Mouse (Mus musculus) stomach, embryonic 14.5 days (tissue): ENCODE results near the gene Gm39115. TPM values are rescaled to one million over a fixed set of nuclear protein-coding genes. Genes with fewer than 3 reads are reported as not detected.
"Not testable (repeated sequence)": the region's sequence is repeated elsewhere in the genome, so short reads cannot be mapped to it uniquely, and the experiment has no call there.

ENCODE experiments used
- ATAC-seq: fragments of 200-750 bp; cut with Nextera tagmentation; 2 replicates; pipeline ENCODE4 v1.8.0; 2017; ENCODE audit warnings: low read depth, moderate TSS enrichment; ENCODE audit not compliant: insufficient number of reproducible peaks, insufficient read depth, low FRiP score
- H3K27ac ChIP-seq: fragments of 300-500 bp; sonication (generic); 2 replicates; pipeline ENCODE4 v1.5.1; 2014; ENCODE audit warnings: mild to moderate bottlenecking, low read length, moderate library complexity, mixed read lengths
- H3K27me3 ChIP-seq: fragments of 300-500 bp; sonication (generic); 2 replicates; pipeline ENCODE4 v1.6.1; 2014; ENCODE audit warnings: low read length, control low read depth, mixed read lengths; ENCODE audit not compliant: control insufficient read depth, insufficient read depth
- H3K36me3 ChIP-seq: fragments of 300-500 bp; sonication (generic); 2 replicates; pipeline ENCODE4 v1.6.1; 2014; ENCODE audit warnings: mild to moderate bottlenecking, control low read depth, low read length, moderate library complexity, mixed read lengths; ENCODE audit not compliant: control insufficient read depth, insufficient read depth
- H3K4me1 ChIP-seq: fragments of 300-500 bp; sonication (generic); 2 replicates; pipeline ENCODE4 v1.6.1; 2014; ENCODE audit warnings: low read length, control low read depth, mixed read lengths; ENCODE audit not compliant: control insufficient read depth, insufficient read depth
- H3K4me2 ChIP-seq: fragments of 300-500 bp; sonication (generic); replicated peaks from 2 replicates; pipeline ENCODE4 v1.6.1; 2014; ENCODE audit warnings: low read depth, low read length, control low read depth
- H3K4me3 ChIP-seq: fragments of 300-500 bp; sonication (generic); 2 replicates; pipeline ENCODE4 v1.5.1; 2014; ENCODE audit warnings: low read depth, low read length, control low read depth
- H3K9ac ChIP-seq: fragments of 300-500 bp; sonication (generic); replicated peaks from 2 replicates; pipeline ENCODE4 v1.6.1; 2014; ENCODE audit warnings: low read depth, mild to moderate bottlenecking, control low read depth, low read length, moderate library complexity, mixed read lengths
- H3K9me3 ChIP-seq: fragments of 300-500 bp; sonication (generic); 2 replicates; pipeline ENCODE4 v1.6.1; 2016; ENCODE audit warnings: low read depth, low read length, control low read depth; ENCODE audit not compliant: control insufficient read depth
- WGBS: fragments of 180-500 bp; shearing (Covaris S2); extraction: QIAGEN DNeasy Blood & Tissue Kit; methylation state at CpG from one replicate; pipeline ENCODE4 v1.1.7; 2014; 5-methylcytosine and 5-hydroxymethylcytosine counted together
- polyA plus RNA-seq: library from polyadenylated mRNA; unstranded; fragments of >200 nt; fragmentation: Nextera tagmentation; extraction: Ambion mirVana; gene quantifications from 2 replicates; pipeline ENCODE4 v1.2.1, GENCODE M21; 2014

Gm39115 gene
- polyA plus RNA-seq, 1 experiment from 2014 or later, result not detected

DNA sequence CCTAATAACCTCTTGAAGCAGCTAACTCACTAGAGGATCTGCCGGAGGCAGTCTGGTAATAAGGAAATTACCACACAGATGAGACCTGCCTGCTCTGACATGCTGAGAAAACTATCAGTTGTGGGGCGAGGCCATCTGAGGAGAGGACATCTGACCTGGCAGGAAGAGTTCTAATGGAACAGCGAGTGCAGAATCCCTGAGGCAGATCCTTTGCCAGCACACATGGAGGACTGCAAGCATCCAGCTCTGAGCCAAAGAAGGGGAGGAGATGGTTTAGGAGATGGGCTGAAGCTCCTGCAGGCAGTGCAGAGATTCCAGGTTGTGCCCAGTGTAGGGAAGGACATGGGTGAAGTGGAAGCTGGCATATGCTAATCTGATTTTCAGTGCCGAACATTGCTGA lies 16.4 kb upstream of the Gm39115 start:
- Histone ChIP-seq H3K4me1 (no peaks in the 10 kb centered on the region), H3K4me3 (no peak overlapping the region), H3K27me3 (no peaks in the 10 kb centered on the region), H3K9ac (no peak overlapping the region), H3K36me3 (no peaks in the 10 kb centered on the region), H3K4me2 (no peak overlapping the region), H3K27ac (no peak overlapping the region), H3K9me3 (no peaks in the 10 kb centered on the region)
- ATAC-seq, result no peak
- 76% methylated on average over 4 of the region's 4 CpGs for WGBS

DNA sequence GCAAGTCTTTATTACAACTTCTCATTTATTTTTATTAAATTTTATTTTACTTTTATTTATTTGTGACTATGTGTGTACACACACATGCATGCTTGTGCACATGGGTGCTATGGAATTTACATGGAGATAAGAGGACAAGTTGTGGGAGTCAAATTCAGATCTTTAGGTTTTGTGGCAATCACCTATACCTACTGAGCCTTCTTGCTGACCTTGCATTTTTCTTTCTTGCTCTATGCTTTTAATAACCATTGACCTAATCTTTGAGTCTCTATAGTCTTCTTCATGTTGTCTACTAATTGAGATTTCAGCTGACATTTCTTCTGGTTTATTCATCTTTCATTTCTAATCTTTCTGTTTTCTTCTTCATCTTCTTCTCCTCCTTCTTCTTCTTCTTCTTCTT lies 12.8 kb upstream of the Gm39115 start:
- H3K4me1 ChIP-seq, result no peaks in the 10 kb centered on the region
- H3K9ac ChIP-seq, result no peak overlapping the region
- H3K36me3 ChIP-seq, result no peaks in the 10 kb centered on the region
- no peaks in the 10 kb centered on the region for H3K9me3 ChIP-seq
- no peaks in the 10 kb centered on the region for H3K27me3 ChIP-seq
- no peak for ATAC-seq
- H3K4me3 ChIP-seq, result no peak overlapping the region
- H3K4me2 ChIP-seq, result no peak overlapping the region
- no peak overlapping the region for H3K27ac ChIP-seq

GRCm38 (mm10) chr7:142146033-142146432 lies 10.2 kb upstream of the Gm39115 start:
- H3K27ac ChIP-seq, result no peak overlapping the region
- WGBS, result 0% methylated on average over 1 of the region's 1 CpGs
- no peak overlapping the region for H3K4me2 ChIP-seq
- no peak overlapping the region for H3K9ac ChIP-seq
- H3K4me1 ChIP-seq, result no peaks in the 10 kb centered on the region
- H3K36me3 ChIP-seq, result no peaks in the 10 kb centered on the region
- no peaks in the 10 kb centered on the region for H3K27me3 ChIP-seq
- no peak for ATAC-seq
- H3K4me3 ChIP-seq, result no peak overlapping the region
- no peaks in the 10 kb centered on the region for H3K9me3 ChIP-seq

DNA sequence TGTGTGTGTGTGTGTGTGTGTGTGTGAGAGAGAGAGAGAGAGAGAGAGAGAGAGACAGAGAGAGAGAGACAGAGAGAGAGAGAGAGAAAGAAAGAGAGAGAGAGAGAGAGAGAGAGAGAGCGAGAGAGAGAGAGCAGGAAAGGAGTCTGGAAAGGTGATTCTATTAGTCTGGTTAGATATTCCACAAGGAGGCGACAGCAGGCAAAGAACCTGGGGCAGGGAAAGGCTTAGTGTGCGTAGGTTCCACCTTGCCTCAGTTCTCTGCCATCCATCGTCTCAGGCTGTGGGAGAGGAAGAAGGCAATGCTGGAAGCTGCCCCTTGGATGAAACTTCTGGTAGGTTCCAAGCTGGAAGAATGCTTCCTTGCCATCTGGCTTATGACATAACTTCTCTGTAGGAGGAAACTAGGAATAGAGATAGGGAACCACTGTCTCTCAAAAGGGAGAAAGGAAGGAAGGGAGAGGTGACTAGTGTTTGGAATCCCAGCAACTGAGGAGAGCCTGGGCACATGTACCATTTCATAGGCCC lies 9.6 kb upstream of the Gm39115 start:
- Histone ChIP-seq H3K9me3 (no peaks in the 10 kb centered on the region), H3K4me1 (no peaks in the 10 kb centered on the region), H3K9ac (no peak overlapping the region), H3K4me3 (no peak overlapping the region), H3K27me3 (no peaks in the 10 kb centered on the region), H3K4me2 (no peak overlapping the region), H3K27ac (no peak overlapping the region), H3K36me3 (no peaks in the 10 kb centered on the region)
- no peak for ATAC-seq
- WGBS, result 38% methylated on average over 4 of the region's 4 CpGs

DNA sequence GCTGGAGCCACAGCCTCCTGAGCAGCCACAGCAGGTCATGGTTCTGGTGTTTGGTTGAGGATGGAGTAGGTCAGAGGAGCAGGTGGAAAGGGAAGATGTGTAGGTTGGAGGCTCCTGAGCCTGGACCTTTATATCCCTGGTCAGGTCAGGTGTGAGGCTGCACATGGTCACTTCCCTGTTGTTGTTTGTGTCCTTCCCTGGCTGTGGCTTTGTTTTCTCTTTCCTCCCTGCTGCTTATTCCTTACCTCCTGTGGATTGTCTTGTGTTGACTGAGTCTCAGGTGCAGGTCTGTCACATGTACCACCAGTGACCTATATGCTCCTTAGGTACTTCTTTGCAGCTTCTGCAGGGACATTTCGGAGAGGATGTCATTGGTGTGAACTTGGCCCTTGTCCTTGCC lies 8.7 kb upstream of the Gm39115 start, which contains the start of gene Gm45337:
TSS of gene Gm45337 (minus strand) at position 101 of the 400 bp plus-strand sequence.
- ATAC-seq, result no peak
- 71% methylated on average over 1 of the region's 1 CpGs for WGBS
- no peak within 1 kb of the TSS for H3K4me2 ChIP-seq
- H3K36me3 ChIP-seq, result no peaks in the 10 kb centered on the region
- H3K27ac ChIP-seq, result no peak within 1 kb of the TSS
- no peak within 1 kb of the TSS for H3K4me3 ChIP-seq
- H3K27me3 ChIP-seq, result no peaks in the 10 kb centered on the region
- H3K9ac ChIP-seq, result no peak within 1 kb of the TSS
- no peaks in the 10 kb centered on the region for H3K4me1 ChIP-seq
- H3K9me3 ChIP-seq, result no peaks in the 10 kb centered on the region

DNA sequence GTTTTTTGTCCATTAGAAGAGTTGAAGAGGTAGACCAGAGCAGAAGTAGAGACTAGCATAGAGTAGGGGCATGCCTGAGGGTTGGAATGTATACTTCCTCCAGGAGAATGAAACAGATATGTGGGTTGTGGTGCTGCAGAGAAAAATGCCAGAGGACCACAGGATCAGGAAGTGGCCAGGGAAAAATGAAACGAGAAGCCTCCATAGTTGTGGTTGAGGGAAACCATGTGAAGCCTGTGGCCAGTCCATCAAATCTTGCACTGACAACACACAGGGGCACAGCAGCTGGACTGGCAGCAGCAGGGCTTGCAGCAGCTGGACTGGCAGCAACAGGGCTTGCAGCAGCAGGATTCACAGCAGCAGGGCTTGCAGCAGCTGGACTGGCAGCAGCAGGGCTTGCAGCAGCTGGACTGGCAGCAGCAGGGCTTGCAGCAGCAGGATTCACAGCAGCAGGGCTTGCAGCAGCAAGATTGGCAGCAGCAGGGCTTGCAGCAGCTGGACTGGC lies 7.7 kb upstream of the Gm39115 start:
- H3K36me3 ChIP-seq, H3K27ac ChIP-seq, H3K4me1 ChIP-seq, ATAC-seq, H3K4me3 ChIP-seq, H3K4me2 ChIP-seq, H3K9me3 ChIP-seq, H3K27me3 ChIP-seq, H3K9ac ChIP-seq: not testable (repeated sequence)
- 38% methylated on average over 1 of the region's 1 CpGs for WGBS

GRCm38 (mm10) chr7:142140696-142141095 lies 4.9 kb upstream of the Gm39115 start:
- Histone ChIP-seq H3K27ac (no peak overlapping the region), H3K9me3 (no peaks in the 10 kb centered on the region), H3K27me3 (no peaks in the 10 kb centered on the region), H3K36me3 (no peaks in the 10 kb centered on the region), H3K9ac (no peak overlapping the region), H3K4me3 (no peak overlapping the region), H3K4me1 (no peaks in the 10 kb centered on the region), H3K4me2 (no peak overlapping the region)
- ATAC-seq, result no peak
- 33% methylated on average over 1 of the region's 1 CpGs for WGBS

DNA sequence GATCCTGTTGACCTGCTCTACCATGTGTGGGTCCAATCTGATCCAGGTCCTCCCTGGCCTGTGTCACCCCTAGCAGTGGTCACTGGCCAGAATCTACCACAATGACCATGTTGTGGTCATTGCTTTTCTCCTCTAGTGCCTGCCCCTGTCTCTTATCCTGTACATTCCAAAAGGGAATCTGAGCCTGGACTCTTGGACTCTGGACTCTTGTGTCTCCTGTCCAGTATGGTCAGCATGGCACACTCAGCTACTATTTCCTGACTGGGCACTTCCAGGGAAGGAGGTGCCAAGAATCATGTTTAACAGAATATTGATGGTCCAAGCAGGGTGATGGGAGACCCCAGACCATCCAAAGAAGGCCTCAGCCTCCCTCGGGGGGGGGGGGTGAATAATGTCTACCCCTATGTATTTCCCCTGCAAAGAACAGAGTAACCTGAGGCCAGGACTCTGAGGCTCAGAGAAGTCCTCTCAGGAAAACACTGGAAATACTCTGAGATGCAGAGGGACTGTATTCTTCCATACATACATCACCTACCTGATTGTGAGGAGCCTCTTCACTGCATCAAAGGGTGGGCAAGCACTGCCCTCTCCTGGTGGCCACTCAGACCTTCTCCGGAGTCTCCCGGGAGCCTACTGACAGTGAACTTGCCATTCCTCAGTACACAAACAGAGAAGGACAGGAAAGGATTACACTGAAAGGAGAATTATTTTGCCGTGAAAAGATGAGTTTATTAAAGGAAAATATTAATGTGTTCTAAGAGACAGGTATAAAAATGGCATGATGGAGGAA lies 1.4 kb downstream of the Gm39115 start:
- Histone ChIP-seq H3K9me3 (no peaks in the 10 kb centered on the region), H3K4me1 (no peaks in the 10 kb centered on the region), H3K4me2 (no peak overlapping the region), H3K9ac (no peak overlapping the region), H3K36me3 (no peaks in the 10 kb centered on the region), H3K27ac (no peak overlapping the region), H3K27me3 (no peaks in the 10 kb centered on the region), H3K4me3 (no peak overlapping the region)
- 50% methylated on average over 4 of the region's 4 CpGs for WGBS
- ATAC-seq, result no peak
